Mouse (Mus musculus) lung, embryonic 15.5 days (tissue): ENCODE measurements around the gene Spata46. TPM values are rescaled to one million over a fixed set of nuclear protein-coding genes. Genes with fewer than 3 reads are reported as not detected.

Experiments used
- ATAC-seq: fragments of 200-750 bp; cut with Nextera tagmentation; 2 replicates; pipeline ENCODE4 v1.8.0; 2017; ENCODE audit warnings: moderate number of reproducible peaks, borderline replicate concordance; ENCODE audit not compliant: low FRiP score, low TSS enrichment; ENCODE audit errors: extremely low read depth
- H3K27ac ChIP-seq: fragments of 300-500 bp; sonication (generic); 2 replicates; pipeline ENCODE4 v1.5.1; 2015; ENCODE audit warnings: moderate library complexity, mild to moderate bottlenecking, inconsistent platforms
- H3K27me3 ChIP-seq: fragments of 300-500 bp; sonication (generic); 2 replicates; pipeline ENCODE4 v1.6.1; 2015; ENCODE audit warnings: inconsistent platforms
- H3K36me3 ChIP-seq: fragments of 300-500 bp; sonication (generic); 2 replicates; pipeline ENCODE4 v1.6.1; 2015; ENCODE audit warnings: inconsistent platforms
- H3K4me1 ChIP-seq: fragments of 300-500 bp; sonication (generic); 2 replicates; pipeline ENCODE4 v1.6.1; 2015; ENCODE audit warnings: inconsistent platforms
- H3K4me2 ChIP-seq: fragments of 300-500 bp; sonication (generic); 2 replicates; pipeline ENCODE4 v1.6.1; 2015; ENCODE audit warnings: inconsistent platforms, mild to moderate bottlenecking, moderate library complexity
- H3K4me3 ChIP-seq: fragments of 300-500 bp; sonication (generic); 2 replicates; pipeline ENCODE4 v1.5.1; 2015; ENCODE audit warnings: mild to moderate bottlenecking, inconsistent platforms
- H3K9ac ChIP-seq: fragments of 300-500 bp; sonication (generic); 2 replicates; pipeline ENCODE4 v1.6.1; 2015; ENCODE audit warnings: inconsistent platforms
- H3K9me3 ChIP-seq: fragments of 300-500 bp; sonication (generic); 2 replicates; pipeline ENCODE4 v1.6.1; 2016; ENCODE audit warnings: inconsistent platforms
- WGBS: fragments of 180-500 bp; shearing (Covaris S2); methylation state at CpG from one replicate; pipeline ENCODE4 v1.1.7; 2015; 5-methylcytosine and 5-hydroxymethylcytosine counted together
- polyA plus RNA-seq: library from polyadenylated mRNA; unstranded; fragments of >200 nt; fragmentation: Nextera tagmentation; extraction: Ambion mirVana; gene quantifications from 2 replicates; pipeline ENCODE4 v1.2.1, GENCODE M21; 2015

Spata46 gene
- polyA plus RNA-seq, 1 experiment from 2014 or later = 0.74 TPM

- Histone ChIP-seq H3K27me3 (no peaks in the 10 kb centered on the region), H3K9ac (no peak overlapping the region), H3K4me1 (no peaks in the 10 kb centered on the region; the same call in 1 of the 2 replicates), H3K36me3 (no peaks in the 10 kb centered on the region), H3K9me3 (no peaks in the 10 kb centered on the region), H3K4me2 (no peak overlapping the region), H3K4me3 (no peak overlapping the region), H3K27ac (no peak overlapping the region)
- WGBS = 50% methylated on average over 3 of the region's 3 CpGs
- no peak; the same call in 1 of the 2 replicates for ATAC-seq
Measured at GRCm38 (mm10) chr1:170346266-170346665, 37.7 kb downstream of the Spata46 start.

GRCm38 (mm10) chr1:170351080-170351479 lies 42.5 kb downstream of the Spata46 start:
- Histone ChIP-seq H3K9me3 (no peaks in the 10 kb centered on the region), H3K27me3 (no peaks in the 10 kb centered on the region), H3K4me1 (no peaks in the 10 kb centered on the region; the same call in 1 of the 2 replicates), H3K9ac (no peak overlapping the region), H3K27ac (no peak overlapping the region), H3K4me2 (no peak overlapping the region), H3K36me3 (no peaks in the 10 kb centered on the region), H3K4me3 (no peak overlapping the region)
- no peak for ATAC-seq

- 62% methylated on average over 3 of the region's 3 CpGs for WGBS
- Histone ChIP-seq H3K4me2 (no peak overlapping the region), H3K27me3 (no peaks in the 10 kb centered on the region), H3K36me3 (no peaks in the 10 kb centered on the region), H3K9ac (no peak overlapping the region), H3K4me1 (no peaks in the 10 kb centered on the region), H3K9me3 (no peaks in the 10 kb centered on the region), H3K4me3 (no peak overlapping the region), H3K27ac (no peak overlapping the region)
- ATAC-seq = no peak
Measured at GRCm38 (mm10) chr1:170353335-170353734, 44.7 kb downstream of the Spata46 start.

GRCm38 (mm10) chr1:170360183-170360915 lies 51.7 kb downstream of the Spata46 start:
- Histone ChIP-seq H3K4me2 (no peak overlapping the region), H3K27me3 (no peaks in the 10 kb centered on the region), H3K4me3 (no peak overlapping the region), H3K9me3 (no peaks in the 10 kb centered on the region), H3K36me3 (no peaks in the 10 kb centered on the region), H3K4me1 (no peaks in the 10 kb centered on the region), H3K9ac (no peak overlapping the region), H3K27ac (no peak overlapping the region)
- ATAC-seq = no peak
- WGBS = 33% methylated on average over 10 of the region's 10 CpGs

Other genes starting within 250 kb of the Spata46 start
- gene Ddr2, start 198.0 kb upstream of the Spata46 start, polyA plus RNA-seq = 40.9 and 43.9 TPM in 2 replicates
- gene Uap1, start 133.8 kb upstream of the Spata46 start, polyA plus RNA-seq = 53.4 and 54.8 TPM in 2 replicates
- 7.1 and 7.2 TPM in 2 replicates for gene Uhmk1, start 93.4 kb upstream of the Spata46 start, polyA plus RNA-seq
- 0.21 TPM in 1 of 2 replicates, not detected in the other for gene Sh2d1b2, start 76.1 kb upstream of the Spata46 start, polyA plus RNA-seq
- 0.82 and 1.00 TPM in 2 replicates for gene Sh2d1b1, start 31.5 kb upstream of the Spata46 start, polyA plus RNA-seq
- gene Gm7694, start 2.5 kb upstream of the Spata46 start, polyA plus RNA-seq = 3.0 TPM in 2 replicates